Mouse (Mus musculus) kidney, adult 2 months (tissue): ENCODE measurements at regions not wholly inside any gene's neighbourhood (a gene's known extent, or its start where the extent isn't known, plus 50 kb on each side); places are given as distances from the start of the nearest gene placed in this dataset.

Experiments used
- CTCF ChIP-seq: fragments of 200-500 bp; conservative IDR thresholded peaks from 2 replicates; pipeline ENCODE4 v1.5.1; 2011; ENCODE audit warnings: low read depth, mild to moderate bottlenecking, control low read depth, low read length, moderate library complexity, mixed read lengths; ENCODE audit not compliant: insufficient read depth, insufficient read length
- POLR2A ChIP-seq: fragments of 200-500 bp; IDR thresholded peaks from one replicate; pipeline ENCODE4 v1.6.1; 2011; ENCODE audit warnings: low read depth, low read length, control low read depth

DNA sequence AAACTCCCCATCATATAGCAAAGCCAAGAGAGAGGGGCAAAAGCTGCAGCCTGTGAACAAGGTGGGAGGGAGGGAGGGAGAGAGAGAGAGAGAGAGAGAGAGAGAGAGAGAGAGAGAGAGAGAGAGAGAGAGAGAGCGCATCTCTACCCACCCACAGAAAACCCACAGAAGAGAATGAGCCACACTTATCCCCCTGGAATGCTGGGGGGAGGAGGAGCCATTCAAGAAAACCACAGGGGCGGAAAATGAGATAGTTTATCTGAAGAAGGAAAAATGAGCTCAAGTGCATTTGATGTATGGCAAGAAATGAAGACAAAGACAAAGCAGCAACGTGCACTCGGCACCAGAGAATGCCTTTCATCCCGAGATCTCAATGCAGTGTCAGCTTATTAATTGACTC lies 94.8 kb upstream of the Igfbp7 start:
- TF ChIP-seq POLR2A (no peak), CTCF (no peak)
